Mouse (Mus musculus): ENCODE measurements around the gene Aqp8.

Aqp8 gene

DNA sequence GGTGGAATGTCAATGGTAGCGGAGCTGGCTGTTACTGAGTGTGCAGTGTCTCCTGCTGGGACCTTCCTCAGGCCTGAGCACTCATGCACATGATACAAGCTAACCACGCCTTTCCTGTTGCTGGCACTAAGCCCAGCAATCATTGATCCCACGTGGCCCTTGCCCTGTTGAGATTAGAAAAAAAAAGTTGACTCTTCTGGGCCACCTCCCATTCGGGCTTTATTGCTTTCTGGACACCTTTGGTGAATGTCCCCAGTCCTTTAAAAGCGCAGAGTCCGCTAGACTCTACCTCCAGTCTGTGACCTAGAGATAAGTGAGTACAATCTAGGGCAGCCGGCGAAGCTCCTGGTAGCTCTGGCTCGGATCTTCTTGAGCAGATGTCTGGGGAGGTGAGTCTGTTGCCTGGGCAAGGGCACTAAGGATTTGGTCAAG, at the start of gene Aqp8:
Gene Aqp8 (plus strand): TSS at position 222 of the 432 bp plus-strand sequence.
- DNase-seq: no peak

DNA sequence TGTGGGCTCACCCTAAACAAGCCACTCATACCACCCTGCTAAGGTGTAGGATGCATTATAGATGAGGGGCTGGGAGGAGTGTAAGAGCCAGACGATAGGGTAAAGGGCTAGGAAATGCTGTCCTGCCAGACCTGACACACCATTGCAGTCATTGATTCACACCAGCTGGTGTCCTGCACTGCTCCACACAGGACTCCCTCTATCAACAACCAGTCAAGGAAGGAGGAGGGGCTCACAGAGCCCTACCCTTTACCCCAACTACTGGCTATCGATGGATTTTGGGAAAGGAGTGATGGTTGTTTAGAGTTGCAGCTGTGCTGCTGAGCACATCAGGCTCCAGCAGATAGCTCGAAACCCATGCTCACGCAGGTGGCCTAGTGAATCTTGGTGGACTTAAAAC, 45.3 kb upstream of the Aqp8 start:
- no peak for DNase-seq

DNA sequence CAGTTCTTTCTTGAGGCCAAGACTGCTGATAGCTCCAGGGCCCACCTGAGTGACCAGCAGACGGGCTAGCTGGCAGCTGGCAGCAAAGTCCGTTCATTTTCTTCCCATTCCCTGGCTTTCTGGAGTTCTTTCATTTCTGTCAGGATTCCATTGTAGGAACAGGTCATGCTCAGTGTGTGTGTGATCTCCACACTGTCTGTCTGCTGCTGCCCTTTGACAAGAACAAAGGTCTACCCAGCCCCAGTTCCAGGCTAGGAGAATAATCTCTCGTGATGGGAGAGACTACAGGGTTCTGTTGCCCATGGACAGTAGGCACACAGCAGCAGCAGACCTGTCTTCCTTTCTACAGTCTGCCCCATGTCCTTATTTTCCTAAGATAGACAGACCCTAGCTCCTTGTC, 44.4 kb upstream of the Aqp8 start:
- DNase-seq: no peak

DNA sequence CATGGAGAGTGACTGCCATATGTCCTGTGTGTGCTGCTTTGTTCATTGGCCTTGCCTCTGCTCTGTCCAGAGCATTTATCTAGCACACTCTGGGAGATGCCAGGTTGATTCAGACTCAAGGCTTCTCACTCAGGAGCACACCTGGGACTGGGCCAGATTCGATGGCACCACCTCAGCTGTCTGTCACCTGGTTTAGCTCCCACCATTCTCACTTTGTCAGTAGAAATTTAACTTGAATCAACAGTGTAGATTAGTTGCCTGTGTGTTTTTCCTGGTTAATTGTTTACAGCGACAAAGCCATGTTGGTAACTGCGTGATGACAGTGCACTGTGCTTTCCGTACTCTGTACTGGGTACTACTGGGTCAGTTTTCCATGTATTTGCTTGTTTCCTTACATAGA, 42.1 kb upstream of the Aqp8 start:
- DNase-seq: no peak

DNA sequence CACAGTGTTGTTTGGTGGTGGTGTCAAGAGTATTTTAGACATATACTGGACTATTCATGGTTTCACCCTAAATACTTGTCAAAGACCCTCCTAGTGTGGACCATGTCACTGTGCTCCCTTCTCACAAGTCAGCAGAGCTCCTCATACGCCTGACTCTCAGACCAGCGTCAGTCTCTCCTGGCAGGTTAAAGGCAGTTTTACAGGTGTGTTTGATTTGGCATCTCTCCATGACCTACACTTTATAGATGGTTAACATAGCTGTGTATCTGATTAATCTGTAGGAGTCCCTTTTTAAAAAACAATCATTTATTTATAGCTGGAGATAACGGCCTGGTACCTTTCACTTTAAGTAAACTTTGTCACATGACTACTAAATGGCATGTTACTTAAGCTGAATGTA, 40.1 kb upstream of the Aqp8 start:
- no peak for DNase-seq

DNA sequence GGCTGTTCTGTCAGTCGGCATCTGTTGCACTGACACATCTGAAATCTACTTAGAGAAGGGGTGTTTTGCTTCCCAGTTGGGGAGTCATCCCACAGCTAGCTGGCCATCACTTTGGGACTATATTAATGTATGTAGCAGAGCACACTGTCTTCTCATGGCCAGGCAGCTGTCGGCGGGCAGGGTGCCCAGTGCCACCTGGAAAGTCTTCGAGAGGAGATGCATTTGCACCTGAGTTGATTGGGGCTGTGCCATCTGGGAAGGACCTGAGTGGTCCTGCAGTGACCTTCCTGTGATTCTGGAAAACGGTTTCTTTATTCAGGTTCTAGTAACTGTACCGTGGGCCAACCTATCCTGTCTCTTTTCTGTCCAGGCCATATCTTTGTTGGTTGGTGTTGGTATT, 37.8 kb upstream of the Aqp8 start:
- no peak for DNase-seq

DNA sequence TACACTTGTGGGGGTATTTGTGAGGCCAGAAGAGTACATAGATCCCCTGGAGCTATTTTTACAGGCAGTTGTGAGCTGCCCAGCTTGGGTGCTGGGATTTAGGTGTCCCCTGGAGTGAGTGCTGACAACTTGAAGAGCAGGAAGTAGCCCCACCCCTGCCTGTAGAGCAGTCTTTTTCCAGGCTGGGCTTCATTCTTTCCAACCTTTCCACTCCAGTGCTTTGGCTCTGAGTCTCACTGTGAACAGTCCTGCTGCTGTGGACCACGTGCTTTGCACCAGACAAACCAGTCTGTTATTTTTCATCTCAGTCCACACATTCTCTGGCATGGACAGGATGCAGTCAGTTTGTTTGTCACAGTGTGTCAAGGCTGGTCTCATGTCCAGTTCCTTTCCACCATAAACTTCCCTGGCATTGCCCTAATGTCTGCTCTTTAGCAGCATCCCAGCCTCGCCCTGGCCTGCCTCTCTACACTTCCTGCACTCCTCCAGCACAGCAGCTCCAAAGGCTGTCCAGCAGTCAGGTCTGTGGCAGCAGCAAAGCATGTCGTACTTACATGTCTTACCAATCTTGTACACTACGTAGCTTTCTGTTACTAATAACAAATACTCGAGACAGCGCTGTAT, 36.8 kb upstream of the Aqp8 start:
- no peak for DNase-seq

DNA sequence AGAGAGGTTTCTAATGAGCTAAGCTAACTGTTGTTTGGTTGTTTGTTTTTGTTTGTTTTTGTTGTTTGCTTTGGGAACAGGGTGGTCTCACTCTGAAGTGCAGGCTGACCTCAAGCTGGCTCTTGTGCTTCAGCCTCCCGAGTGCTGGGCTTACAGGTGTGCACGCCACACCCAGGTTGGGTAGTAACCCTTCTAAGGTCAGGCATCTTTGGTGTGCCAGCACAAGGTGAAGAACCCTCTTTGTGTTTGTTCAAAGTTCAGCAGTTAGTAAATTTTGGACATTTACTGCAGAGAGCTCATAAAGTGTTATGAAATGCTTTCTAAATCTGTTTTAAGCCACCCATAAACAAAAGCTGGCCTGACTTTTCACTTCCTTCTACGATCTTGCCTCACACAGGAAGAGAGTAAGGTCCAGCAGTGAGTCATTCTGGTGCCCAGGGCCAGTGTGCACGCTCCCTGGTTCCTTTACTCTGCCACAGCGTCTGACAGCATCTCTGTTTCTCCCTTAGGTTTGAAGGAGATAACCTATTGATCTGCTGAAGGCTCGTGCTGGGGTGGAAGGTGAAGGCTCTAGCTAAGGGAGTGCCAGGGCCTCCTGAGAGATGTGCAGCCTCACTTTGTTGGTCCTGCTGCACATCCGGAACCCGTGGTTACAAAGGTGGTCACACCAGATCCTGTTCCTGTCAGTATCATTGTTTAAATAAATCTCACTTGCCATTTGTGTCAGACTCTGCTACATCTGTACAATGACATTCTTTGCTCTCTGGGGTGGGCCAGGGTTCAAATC, 32.3 kb upstream of the Aqp8 start:
- DNase-seq: no peak

DNA sequence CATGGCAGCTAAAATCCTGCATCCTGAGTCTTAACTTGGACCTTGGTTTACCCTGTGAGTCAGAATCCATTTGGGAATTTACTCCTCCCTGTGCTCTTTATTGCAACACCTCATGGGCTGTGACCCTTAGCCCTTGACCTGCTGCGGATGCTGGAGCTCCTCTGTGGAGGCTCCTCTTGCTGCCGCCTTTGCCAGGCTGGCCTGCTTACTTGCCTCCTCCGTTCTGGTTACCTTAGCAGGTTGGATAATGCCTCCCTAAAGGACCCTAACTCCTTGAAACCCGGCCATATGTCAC, 31.7 kb upstream of the Aqp8 start:
- DNase-seq: no peak

DNA sequence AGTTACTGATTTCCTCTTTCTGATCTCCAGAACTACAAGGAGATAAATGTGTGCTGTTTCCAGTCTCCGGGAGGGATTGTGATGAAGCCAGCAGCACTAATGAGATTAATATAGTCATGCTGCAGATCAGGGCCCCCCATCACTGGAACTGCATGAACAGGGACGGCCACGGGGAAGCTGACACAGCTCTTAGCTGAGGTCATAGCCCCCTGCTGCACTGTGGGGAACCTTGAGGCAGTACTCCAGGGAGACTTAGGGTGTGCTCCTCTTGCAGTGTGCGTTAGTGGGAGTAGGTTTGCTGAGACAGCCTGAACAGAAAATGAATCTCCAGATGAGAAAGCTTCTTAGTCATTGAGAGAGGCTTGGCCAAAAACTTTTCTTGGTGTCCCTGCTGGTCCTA, 30.9 kb upstream of the Aqp8 start:
- no peak for DNase-seq

DNA sequence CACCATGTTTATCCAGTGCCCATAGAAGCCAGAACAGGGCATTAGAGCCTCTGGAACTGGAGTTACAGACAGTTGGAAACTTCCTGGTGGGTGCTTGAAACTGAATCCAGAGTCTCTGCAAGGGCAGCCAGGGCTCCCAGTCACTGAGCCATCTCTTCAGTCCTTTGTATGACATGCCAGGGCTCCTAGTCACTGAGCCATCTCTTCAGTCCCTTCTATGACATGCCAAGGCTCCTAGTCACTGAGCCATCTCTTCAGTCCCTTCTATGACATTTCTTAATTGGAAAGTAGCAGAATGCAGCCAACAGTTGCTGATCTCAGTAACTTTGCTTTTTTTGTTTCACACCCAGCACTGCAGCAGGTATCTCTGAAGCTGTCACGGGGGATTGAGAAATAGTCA, 20.0 kb upstream of the Aqp8 start:
- no peak for DNase-seq

DNA sequence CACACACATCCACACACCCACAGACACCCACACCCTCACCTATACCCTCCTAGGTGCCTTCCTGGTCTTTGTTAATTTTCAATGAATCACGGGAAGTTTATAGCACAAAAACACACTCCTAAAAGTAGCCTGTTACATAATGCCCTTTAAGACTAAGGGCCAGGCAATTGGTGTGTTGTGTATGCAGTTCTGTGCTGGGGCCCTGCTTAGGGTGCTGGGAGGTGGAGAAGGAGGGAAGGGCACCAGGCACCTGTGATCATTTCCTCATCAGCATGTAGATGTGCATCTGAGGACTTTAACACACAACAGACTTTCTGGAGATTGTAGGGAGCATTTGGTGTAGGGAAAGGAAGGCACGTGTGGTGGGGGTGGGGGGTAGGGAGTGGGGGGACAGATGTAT, 13.3 kb upstream of the Aqp8 start:
- no peak for DNase-seq

DNA sequence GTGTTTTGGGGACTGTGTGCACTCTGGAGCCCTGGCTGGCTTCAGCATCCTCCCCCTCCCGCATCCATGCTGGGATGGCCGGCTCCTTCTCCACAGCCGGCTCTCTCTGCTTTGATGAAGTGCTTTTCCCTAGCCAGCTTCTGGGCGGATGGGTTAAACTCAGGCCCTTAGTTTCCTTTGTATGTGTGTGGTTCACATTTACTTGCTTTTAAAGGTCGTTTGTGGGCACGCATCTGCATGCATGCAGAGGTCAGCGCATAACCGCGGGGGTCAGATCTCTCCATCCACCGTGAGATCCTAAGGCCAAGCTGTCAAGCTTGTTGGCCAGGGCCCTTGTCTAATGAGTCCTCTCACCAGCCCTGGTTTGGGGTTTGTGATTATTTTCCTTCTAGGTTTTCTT, 12.4 kb upstream of the Aqp8 start:
- no peak for DNase-seq

DNA sequence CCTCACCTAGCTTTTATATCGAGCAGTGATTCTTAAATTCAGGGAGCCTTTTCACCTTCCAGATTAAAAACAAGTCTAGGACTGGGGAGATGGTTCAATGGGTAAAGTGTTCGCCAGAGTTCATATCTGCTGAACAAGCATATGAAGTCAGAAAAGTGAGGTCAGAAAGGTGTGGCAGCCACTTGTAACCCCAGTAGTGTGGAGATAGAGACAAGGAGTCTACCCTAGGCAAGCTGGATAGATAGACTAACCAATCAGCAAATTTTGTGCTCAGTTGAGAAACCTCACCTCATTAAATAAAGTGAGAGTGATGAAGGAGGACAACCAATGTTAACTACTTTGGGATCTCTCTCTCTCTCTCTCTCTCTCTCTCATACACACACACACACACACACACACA, 11.6 kb upstream of the Aqp8 start:
- no peak for DNase-seq

DNA sequence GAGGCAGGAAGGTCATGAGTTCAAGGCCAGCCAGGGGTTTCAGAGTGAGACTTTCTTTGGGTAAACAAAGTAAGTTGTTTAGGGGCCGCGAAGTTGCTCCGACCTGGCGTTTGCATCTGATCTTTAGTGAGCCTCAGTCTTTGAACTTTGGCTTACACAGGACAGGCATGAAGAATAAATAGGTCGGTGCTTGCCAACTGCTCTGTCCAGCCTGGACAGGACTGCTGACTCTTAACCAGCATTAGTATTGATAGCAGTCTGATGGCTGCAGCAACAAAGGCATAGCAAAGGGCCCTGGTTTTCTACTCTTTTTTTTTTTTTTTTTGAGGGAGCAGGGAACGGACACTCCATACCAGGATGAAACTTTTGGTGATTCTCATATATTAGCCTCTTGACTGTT, 9.5 kb upstream of the Aqp8 start:
- no peak for DNase-seq

DNA sequence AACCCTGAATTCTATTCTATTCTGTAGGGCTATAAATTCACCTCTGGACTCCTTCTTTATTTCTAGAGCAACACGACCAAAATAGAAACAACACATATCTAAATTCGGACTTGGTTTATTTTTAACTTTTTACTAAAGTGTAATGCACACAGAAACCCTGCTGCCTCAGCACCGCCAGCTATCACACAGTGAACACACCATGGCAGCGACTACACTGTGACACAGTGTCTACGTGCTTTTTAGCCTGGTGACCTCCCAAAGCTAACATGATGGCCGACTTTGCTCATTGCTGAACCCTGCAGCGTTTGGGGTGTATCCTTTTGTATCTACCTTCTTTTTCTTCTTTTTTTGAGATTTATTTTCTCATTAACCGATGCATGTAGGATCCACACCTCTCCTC, 9.0 kb upstream of the Aqp8 start:
- DNase-seq: no peak

DNA sequence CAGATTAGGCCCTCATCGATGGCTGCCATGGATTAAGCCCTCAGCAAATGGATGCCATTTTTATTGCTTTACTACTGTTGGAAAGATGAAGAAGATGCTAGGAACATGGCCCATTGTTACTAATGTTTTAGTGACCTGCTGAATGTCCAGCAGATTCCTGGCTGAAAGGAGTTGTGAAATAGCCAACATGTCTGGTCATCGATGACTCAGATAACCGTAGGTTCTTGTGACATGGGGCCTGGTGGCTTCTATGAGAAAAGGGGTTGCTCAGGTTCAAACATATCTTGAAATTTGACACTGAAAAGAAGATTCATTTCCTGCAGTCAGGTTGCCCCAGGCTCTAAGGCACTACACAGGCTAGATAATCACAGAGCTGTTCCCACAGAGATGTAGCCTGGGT, 7.0 kb upstream of the Aqp8 start:
- no peak for DNase-seq

DNA sequence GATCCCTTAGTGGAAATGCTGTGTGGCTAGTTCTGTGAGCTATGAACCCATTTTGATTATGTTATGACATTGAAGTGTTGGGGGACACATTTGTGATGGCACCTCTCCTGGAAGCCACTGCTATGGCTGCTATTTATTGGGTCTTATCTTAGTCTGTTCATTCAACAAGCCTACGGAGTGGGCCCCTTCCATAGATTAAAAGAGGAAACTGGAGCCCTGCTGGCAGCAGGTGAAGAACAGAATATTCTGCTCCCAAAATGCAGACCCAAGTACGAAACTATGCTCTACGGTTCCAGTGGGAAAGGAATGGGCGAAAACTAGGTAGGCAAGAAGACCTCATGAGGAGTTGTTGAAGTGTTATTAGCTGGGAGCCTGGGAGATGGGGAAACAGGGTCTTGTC, 3.8 kb upstream of the Aqp8 start:
- DNase-seq: no peak

DNA sequence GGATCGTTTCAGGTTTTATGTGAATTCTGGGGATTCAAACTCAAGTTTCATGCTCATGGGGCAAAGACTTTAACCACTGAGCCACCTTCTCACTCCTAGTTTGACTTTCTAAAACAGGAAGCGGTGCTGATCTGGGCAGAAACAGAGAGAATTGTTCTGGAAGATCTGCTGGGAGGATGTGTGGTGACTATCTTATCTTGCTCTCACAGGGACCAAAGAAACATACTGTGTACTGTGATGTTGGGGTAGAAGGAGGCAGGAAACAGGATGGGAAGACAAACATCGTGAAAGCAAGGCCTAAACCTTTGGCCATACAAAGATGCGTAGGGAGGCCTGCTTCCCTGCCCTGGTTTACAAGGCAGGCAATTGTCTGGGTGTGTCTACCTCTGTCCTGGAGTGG, 2.8 kb upstream of the Aqp8 start:
- DNase-seq: no peak

DNA sequence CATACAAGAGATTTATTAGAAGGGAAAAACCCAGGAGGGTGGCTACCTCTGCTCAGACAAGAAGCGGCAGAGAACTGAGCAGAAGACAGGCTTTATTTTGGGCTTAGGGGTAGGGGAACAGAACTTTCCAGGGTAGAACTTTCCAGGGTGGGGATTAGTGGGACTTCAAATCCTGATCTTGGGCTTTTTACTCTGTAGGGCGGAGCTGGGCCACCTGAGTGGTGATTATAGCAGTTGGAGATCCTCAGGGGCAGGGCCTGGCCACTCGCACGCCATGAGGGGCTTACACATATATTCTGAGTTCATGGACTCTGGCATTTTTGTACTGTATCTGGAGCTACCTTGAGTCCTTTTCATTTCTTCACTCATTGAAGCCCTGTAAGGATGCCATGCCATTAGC, 775 bp upstream of the Aqp8 start:
- no peak for DNase-seq

DNA sequence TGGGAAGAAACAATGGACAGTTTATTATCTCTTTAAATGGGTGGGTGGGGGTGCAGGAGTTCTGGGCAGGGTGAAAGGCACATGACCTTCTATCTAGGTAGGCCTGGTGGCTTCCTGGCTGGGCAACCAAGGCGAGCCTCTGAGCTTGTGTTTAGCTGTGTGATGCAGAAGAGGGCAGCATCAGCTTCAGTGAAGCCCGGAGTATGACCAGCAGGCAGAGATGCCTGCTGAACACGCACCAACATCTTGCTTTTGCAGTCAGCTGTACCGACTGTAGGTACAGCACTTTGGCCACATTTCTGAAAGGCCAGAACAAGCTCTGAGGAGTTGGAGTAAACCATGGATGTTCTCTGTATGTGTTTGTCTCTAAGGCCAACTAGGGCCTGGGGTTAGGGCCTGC, 1.5 kb downstream of the Aqp8 start:
- no peak for DNase-seq

DNA sequence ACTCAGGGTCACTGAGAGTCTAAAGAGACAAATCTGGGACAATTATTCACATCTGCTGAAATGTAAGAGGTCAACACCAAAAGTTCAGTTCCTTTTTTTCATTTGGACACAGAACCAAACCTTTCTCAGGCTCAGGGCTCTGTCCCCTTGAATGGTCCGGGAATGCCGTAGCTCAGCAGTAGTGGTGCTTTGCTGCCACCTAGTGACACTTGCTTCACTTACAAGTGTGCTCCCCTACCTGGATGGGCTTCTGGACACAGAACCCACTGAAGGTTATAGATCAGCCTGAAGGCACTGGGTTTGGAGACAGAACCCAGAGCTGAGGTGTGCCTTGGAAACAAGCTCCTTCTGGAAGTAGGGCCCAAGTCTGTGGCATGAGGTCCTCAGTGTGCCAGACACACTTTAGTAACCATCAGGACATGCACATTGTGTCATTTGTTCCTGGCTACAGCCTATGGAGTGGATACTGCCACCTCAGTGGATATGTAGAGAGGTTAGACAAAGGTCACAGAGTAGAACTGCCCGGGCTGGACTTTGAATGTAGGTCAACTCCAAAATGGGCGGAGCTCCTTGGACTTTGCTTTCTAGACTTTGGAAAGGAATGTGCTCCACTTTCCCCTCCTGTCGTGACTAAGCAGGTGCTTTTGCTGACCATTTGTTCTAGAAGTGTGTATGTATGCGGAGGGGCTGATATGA, 3.7 kb downstream of the Aqp8 start:
- peak; percentile 73 for DNase-seq

DNA sequence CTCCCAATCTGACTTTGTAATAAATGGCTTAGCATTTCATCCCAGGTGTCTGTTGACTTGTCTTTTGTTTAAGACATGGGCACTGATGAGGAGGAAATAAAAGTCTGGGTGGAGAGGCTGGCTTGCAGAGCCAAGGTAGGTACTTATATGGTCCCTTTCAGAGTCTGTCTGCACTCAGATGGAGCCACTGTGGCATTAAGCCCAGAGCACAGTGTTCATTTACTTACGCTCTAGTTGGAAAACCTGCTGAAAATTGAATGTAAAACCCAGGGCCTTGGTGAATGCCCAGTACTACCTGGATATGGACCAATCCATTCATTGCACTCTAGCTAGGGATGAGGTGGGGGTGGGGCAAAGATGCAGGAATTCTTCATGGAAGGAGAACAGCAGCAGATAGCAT, 5.9 kb downstream of the Aqp8 start:
- DNase-seq: no peak

DNA sequence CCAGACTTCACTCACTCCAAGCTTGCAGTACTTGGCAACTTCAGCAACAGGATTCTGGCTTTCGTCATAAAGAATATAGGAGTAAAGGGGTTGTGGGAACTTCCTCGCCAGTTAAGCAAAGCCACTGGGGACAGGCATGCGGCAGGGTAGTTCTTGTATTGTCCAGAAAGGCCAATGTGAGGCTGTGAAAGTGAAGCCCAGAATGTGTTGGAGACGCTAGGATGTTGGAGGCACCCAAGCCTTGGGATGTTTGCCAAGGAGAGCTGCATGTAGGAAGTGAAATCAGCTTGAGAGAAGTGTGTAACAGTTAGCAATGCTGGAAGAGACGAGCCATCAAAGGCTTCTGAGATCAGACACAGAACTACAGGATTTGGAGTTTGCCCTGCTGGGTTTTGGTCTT, 25.6 kb downstream of the Aqp8 start:
- no peak for DNase-seq

All from thymus, postnatal 4 days (tissue).